In the genomic region with DNA sequence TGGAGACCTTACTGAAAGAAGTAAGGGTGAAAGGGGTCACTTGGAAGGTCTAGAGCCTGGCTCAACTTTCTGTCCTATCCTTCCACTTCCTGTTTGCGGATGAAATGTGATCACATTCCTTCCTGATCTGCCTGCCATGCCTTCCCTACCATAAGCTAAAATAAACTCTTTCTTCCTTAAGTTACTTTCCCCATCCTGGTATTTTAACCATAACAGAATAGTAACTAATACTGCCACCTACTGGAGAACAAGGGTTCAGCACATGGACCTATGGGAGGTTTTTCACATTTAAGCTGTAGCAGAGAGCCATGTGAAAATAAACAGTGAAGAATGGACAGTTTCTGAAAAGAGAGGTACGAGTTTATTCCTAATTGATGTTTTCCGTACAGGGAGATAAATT, we compare ENCODE assay signal across 12 mouse cellular contexts.
DNase-seq lines count a peak whose midpoint lies in the region; ATAC-seq and TF ChIP-seq lines count a peak whose summit lies in the region.
"Had no signal": no experiment of that assay in that cellular context is flagged by ENCODE, and none has a peak within 500 bp of the region (broad histone marks: within the 10 kb centered on the region; RNA-seq: fewer than 3 reads in every experiment).

No protein-coding gene starts in this region.

- 47% methylated on average over 3 of the region's 3 CpGs for WGBS in liver, embryonic 14.5 days (ENCODE audit: insufficient replicate concordance)

- no peaks in the 10 kb centered on the region for H3K4me1 ChIP-seq in liver, embryonic 14.5 days (replicated peaks; ENCODE audit: control insufficient read depth in 2 of 2, insufficient read depth in 2 of 2, low read length in 1 of 2)
- no peaks in the 10 kb centered on the region for H3K4me1 ChIP-seq in E14TG2a.4 (replicated peaks; ENCODE audit: low read depth, low read length)

- H3K9ac ChIP-seq in liver, embryonic 14.5 days (replicated peaks) = no peak overlapping the region
- H3K9ac ChIP-seq: embryonic facial prominence, embryonic 15.5 days had no signal

- peak; percentile 70 for TF ChIP-seq CTCF in gastrocnemius, adult 2 months (IDR thresholded peaks at IDR 0.05)
- TF ChIP-seq CTCF in liver, embryonic 14.5 days (IDR thresholded peaks at IDR 0.05; ENCODE audit: low read depth) = peak; percentile 32; the same call in 1 of the 2 replicates
- peak; percentile 82 for TF ChIP-seq CTCF in E14TG2a.4 (conservative IDR thresholded peaks at IDR 0.05; ENCODE audit: low read length)

- H3K27ac ChIP-seq in gastrocnemius, adult 2 months = no peak overlapping the region
- H3K27ac ChIP-seq in liver, embryonic 14.5 days = no peak overlapping the region
- H3K27ac ChIP-seq: embryonic facial prominence, embryonic 15.5 days had no signal

- DNase-seq in gastrocnemius, adult 2 months = no peak
- DNase-seq in gastrocnemius, postnatal 25 days = no peak
- DNase-seq in liver, embryonic 14.5 days (ENCODE audit: low read depth in 3 of 3, low spot score in 3 of 3) = no peak
- no peak for DNase-seq in liver
- DNase-seq in brain, adult 2 months (ENCODE audit: low read depth, low spot score) = peak; percentile 27
- DNase-seq in right cerebral cortex, adult 2 months (ENCODE audit: low spot score in 2 of 2) = no peak
- no peak for DNase-seq in layer of hippocampus, postnatal 10 days (ENCODE audit: low spot score in 2 of 2)
- DNase-seq: cerebellum, adult 11-12 months; kidney, postnatal 36 days; thymus, postnatal 14 days had no signal

- no peak overlapping the region for H3K4me3 ChIP-seq in gastrocnemius, adult 2 months
- no peak overlapping the region for H3K4me3 ChIP-seq in liver, embryonic 14.5 days (ENCODE audit: insufficient read depth in 1 of 2, low read depth in 2 of 2, low read length in 2 of 2)
- no peak overlapping the region for H3K4me3 ChIP-seq in E14TG2a.4 (replicated peaks; ENCODE audit: low read length)
- H3K4me3 ChIP-seq: embryonic facial prominence, embryonic 15.5 days had no signal

- H3K4me2 ChIP-seq in liver, embryonic 14.5 days (ENCODE audit: low read depth) = no peak overlapping the region
- H3K4me2 ChIP-seq: embryonic facial prominence, embryonic 15.5 days had no signal

- H3K27me3 ChIP-seq in liver, embryonic 14.5 days (ENCODE audit: control insufficient read depth, insufficient read depth, low read length) = no peaks in the 10 kb centered on the region
- H3K27me3 ChIP-seq in E14TG2a.4 (ENCODE audit: insufficient read depth, low read length) = no peaks in the 10 kb centered on the region
- H3K27me3 ChIP-seq: embryonic facial prominence, embryonic 15.5 days had no signal

- no peak for TF ChIP-seq EP300 in liver, embryonic 14.5 days (IDR thresholded peaks at IDR 0.05; ENCODE audit: low read depth)

- H3K9me3 ChIP-seq in liver, embryonic 14.5 days (ENCODE audit: control insufficient read depth, low read length) = no peaks in the 10 kb centered on the region; the same call in 1 of the 2 replicates
- H3K9me3 ChIP-seq in E14TG2a.4 (ENCODE audit: low read length) = peaks cover 7% of the 10 kb centered on the region
- H3K9me3 ChIP-seq: embryonic facial prominence, embryonic 15.5 days had no signal

- no peaks in the 10 kb centered on the region for H3K36me3 ChIP-seq in liver, embryonic 14.5 days (replicated peaks; ENCODE audit: control insufficient read depth, insufficient read depth, low read depth)
- no peaks in the 10 kb centered on the region for H3K36me3 ChIP-seq in E14TG2a.4 (ENCODE audit: insufficient read depth, low read length)
- H3K36me3 ChIP-seq: embryonic facial prominence, embryonic 15.5 days had no signal

- ATAC-seq in liver, embryonic 14.5 days (ENCODE audit: insufficient read depth) = no peak

- intact Hi-C loops in gastrocnemius, adult 2 months (cut with DNase I) = no loop called here

Comparison
In these comparisons a context has a peak if more than half of its experiments do, and no peak if none do; other contexts are left out.
1. CTCF ChIP-seq: peak in every context shown above with its lines; median percentile 82 in E14TG2a.4; 70 in gastrocnemius, adult 2 months; 32 in liver, embryonic 14.5 days.